Mouse (Mus musculus) stomach, embryonic 15.5 days (tissue): ENCODE measurements around the gene Rps6kc1. TPM values are rescaled to one million over a fixed set of nuclear protein-coding genes. Genes with fewer than 3 reads are reported as not detected.

Source experiments
- ATAC-seq: fragments of 200-750 bp; cut with Nextera tagmentation; 2 replicates; pipeline ENCODE4 v1.8.0; 2017; ENCODE audit warnings: low read depth, moderate number of reproducible peaks, moderate TSS enrichment; ENCODE audit not compliant: insufficient read depth, low FRiP score
- H3K27ac ChIP-seq: fragments of 300-500 bp; sonication (generic); 2 replicates; pipeline ENCODE4 v1.5.1; 2015; ENCODE audit warnings: mild to moderate bottlenecking, inconsistent platforms
- H3K27me3 ChIP-seq: fragments of 300-500 bp; sonication (generic); replicated peaks from 2 replicates; pipeline ENCODE4 v1.6.1; 2015; ENCODE audit warnings: inconsistent platforms
- H3K36me3 ChIP-seq: fragments of 300-500 bp; sonication (generic); 2 replicates; pipeline ENCODE4 v1.6.1; 2015; ENCODE audit warnings: inconsistent platforms
- H3K4me1 ChIP-seq: fragments of 300-500 bp; sonication (generic); 2 replicates; pipeline ENCODE4 v1.6.1; 2015; ENCODE audit warnings: inconsistent platforms
- H3K4me2 ChIP-seq: fragments of 300-500 bp; sonication (generic); 2 replicates; pipeline ENCODE4 v1.6.1; 2015; ENCODE audit warnings: mild to moderate bottlenecking, inconsistent platforms
- H3K4me3 ChIP-seq: fragments of 300-500 bp; sonication (generic); replicated peaks from 2 replicates; pipeline ENCODE4 v1.5.1; 2015; ENCODE audit warnings: inconsistent platforms
- H3K9ac ChIP-seq: fragments of 300-500 bp; sonication (generic); 2 replicates; pipeline ENCODE4 v1.6.1; 2015; ENCODE audit warnings: inconsistent platforms
- H3K9me3 ChIP-seq: fragments of 300-500 bp; sonication (generic); 2 replicates; pipeline ENCODE4 v1.6.1; 2016; ENCODE audit warnings: inconsistent platforms
- WGBS: fragments of 180-500 bp; shearing (Covaris S2); methylation state at CpG from one replicate; pipeline ENCODE4 v1.1.7; 2015; 5-methylcytosine and 5-hydroxymethylcytosine counted together
- polyA plus RNA-seq: library from polyadenylated mRNA; unstranded; fragments of >200 nt; fragmentation: Nextera tagmentation; extraction: Ambion mirVana; gene quantifications from 2 replicates; pipeline ENCODE4 v1.2.1, GENCODE M21; 2015

The Rps6kc1 gene
- polyA plus RNA-seq, 1 experiment from 2014 or later = 10.6 TPM

- 69% methylated on average over 11 of the region's 11 CpGs for WGBS
- H3K4me3 ChIP-seq = no peak overlapping the region
- no peak overlapping the region for H3K9ac ChIP-seq
- no peaks in the 10 kb centered on the region for H3K9me3 ChIP-seq
- H3K4me1 ChIP-seq = peaks cover 10% of the 10 kb centered on the region; the same call in 1 of the 2 replicates
- H3K27ac ChIP-seq = no peak overlapping the region
- H3K4me2 ChIP-seq = no peak overlapping the region
- ATAC-seq = no peak
- H3K27me3 ChIP-seq = no peaks in the 10 kb centered on the region
- H3K36me3 ChIP-seq = no peaks in the 10 kb centered on the region
Measured at GRCm38 (mm10) chr1:190695589-190695988, 216.0 kb downstream of the Rps6kc1 start.

- Histone ChIP-seq H3K9me3 (no peaks in the 10 kb centered on the region), H3K27me3 (no peaks in the 10 kb centered on the region), H3K4me2 (no peak overlapping the region), H3K27ac (no peak overlapping the region), H3K9ac (no peak overlapping the region), H3K4me1 (peaks cover 14% of the 10 kb centered on the region; the same call in 1 of the 2 replicates), H3K4me3 (no peak overlapping the region), H3K36me3 (no peaks in the 10 kb centered on the region)
- no peak for ATAC-seq
- WGBS = 72% methylated on average over 29 of the region's 29 CpGs
Measured at GRCm38 (mm10) chr1:190690528-190691262, 220.9 kb downstream of the Rps6kc1 start.

- 94% methylated on average over 7 of the region's 7 CpGs for WGBS
- ATAC-seq = no peak
Measured at GRCm38 (mm10) chr1:190683060-190683459, 228.5 kb downstream of the Rps6kc1 start.

GRCm38 (mm10) chr1:190682021-190682926, 229.3 kb downstream of the Rps6kc1 start:
- H3K4me3 ChIP-seq = no peak overlapping the region
- 0 out of 2 replicates have a peak, but pooled peaks cover 5% of the 10 kb centered on the region for H3K4me1 ChIP-seq
- H3K4me2 ChIP-seq = peak overlapping the region; percentile 33
- no peaks in the 10 kb centered on the region for H3K27me3 ChIP-seq
- H3K9ac ChIP-seq = no peak overlapping the region
- no peaks in the 10 kb centered on the region for H3K9me3 ChIP-seq
- no peak for ATAC-seq
- peak overlapping the region; percentile 41; the same call in 1 of the 2 replicates for H3K27ac ChIP-seq
- no peaks in the 10 kb centered on the region for H3K36me3 ChIP-seq
- WGBS = 53% methylated on average over 25 of the region's 25 CpGs

More at GRCm38 (mm10) chr1:190683060-190683459, 228.5 kb downstream of the Rps6kc1 start:
- H3K4me2 ChIP-seq = no peak overlapping the region
- 0 out of 2 replicates have a peak, but pooled peaks cover 5% of the 10 kb centered on the region for H3K4me1 ChIP-seq
- no peak overlapping the region for H3K4me3 ChIP-seq
- no peak overlapping the region for H3K9ac ChIP-seq
- no peak overlapping the region for H3K27ac ChIP-seq
- H3K36me3 ChIP-seq = no peaks in the 10 kb centered on the region
- no peaks in the 10 kb centered on the region for H3K27me3 ChIP-seq
- H3K9me3 ChIP-seq = no peaks in the 10 kb centered on the region

- ATAC-seq = no peak
- 71% methylated on average over 3 of the region's 3 CpGs for WGBS
- H3K9ac ChIP-seq = no peak overlapping the region
Measured at GRCm38 (mm10) chr1:190675455-190675854, 236.1 kb downstream of the Rps6kc1 start.

GRCm38 (mm10) chr1:190669099-190669498, 242.5 kb downstream of the Rps6kc1 start:
- ATAC-seq = no peak
- Histone ChIP-seq H3K27me3 (no peaks in the 10 kb centered on the region), H3K4me3 (no peak overlapping the region), H3K27ac (no peak overlapping the region), H3K9me3 (no peaks in the 10 kb centered on the region), H3K4me1 (0 out of 2 replicates have a peak, but pooled peaks cover 4% of the 10 kb centered on the region), H3K4me2 (no peak overlapping the region), H3K9ac (no peak overlapping the region), H3K36me3 (no peaks in the 10 kb centered on the region)
- 62% methylated on average over 10 of the region's 10 CpGs for WGBS

More at GRCm38 (mm10) chr1:190675455-190675854, 236.1 kb downstream of the Rps6kc1 start:
- H3K36me3 ChIP-seq = no peaks in the 10 kb centered on the region
- no peaks in the 10 kb centered on the region for H3K27me3 ChIP-seq
- no peaks in the 10 kb centered on the region for H3K4me1 ChIP-seq
- no peak overlapping the region for H3K4me3 ChIP-seq
- H3K4me2 ChIP-seq = no peak overlapping the region
- no peak overlapping the region for H3K27ac ChIP-seq
- H3K9me3 ChIP-seq = no peaks in the 10 kb centered on the region

- ATAC-seq = no peak
- Histone ChIP-seq H3K27ac (no peak overlapping the region), H3K27me3 (no peaks in the 10 kb centered on the region), H3K4me2 (no peak overlapping the region), H3K9ac (no peak overlapping the region), H3K36me3 (no peaks in the 10 kb centered on the region), H3K4me3 (no peak overlapping the region), H3K4me1 (0 out of 2 replicates have a peak, but pooled peaks cover 4% of the 10 kb centered on the region), H3K9me3 (no peaks in the 10 kb centered on the region)
- 92% methylated on average over 11 of the region's 11 CpGs for WGBS
Measured at GRCm38 (mm10) chr1:190667821-190668220, 243.7 kb downstream of the Rps6kc1 start.

GRCm38 (mm10) chr1:190667326-190667725, 244.2 kb downstream of the Rps6kc1 start:
- WGBS = 83% methylated on average over 5 of the region's 5 CpGs
- no peak overlapping the region for H3K4me2 ChIP-seq
- H3K9me3 ChIP-seq = no peaks in the 10 kb centered on the region
- H3K27me3 ChIP-seq = no peaks in the 10 kb centered on the region
- H3K4me3 ChIP-seq = no peak overlapping the region
- no peak overlapping the region for H3K27ac ChIP-seq
- no peak overlapping the region for H3K9ac ChIP-seq
- no peaks in the 10 kb centered on the region for H3K36me3 ChIP-seq
- H3K4me1 ChIP-seq = 0 out of 2 replicates have a peak, but pooled peaks cover 4% of the 10 kb centered on the region
- no peak for ATAC-seq

GRCm38 (mm10) chr1:190665490-190665875, 246.1 kb downstream of the Rps6kc1 start:
- no peaks in the 10 kb centered on the region for H3K9me3 ChIP-seq
- 0 out of 2 replicates have a peak, but pooled peaks cover 4% of the 10 kb centered on the region for H3K4me1 ChIP-seq
- 86% methylated on average over 8 of the region's 8 CpGs for WGBS

GRCm38 (mm10) chr1:190664767-190665489, 246.6 kb downstream of the Rps6kc1 start:
- Histone ChIP-seq H3K9me3 (no peaks in the 10 kb centered on the region), H3K36me3 (no peaks in the 10 kb centered on the region), H3K4me1 (0 out of 2 replicates have a peak, but pooled peaks cover 4% of the 10 kb centered on the region), H3K27me3 (no peaks in the 10 kb centered on the region), H3K4me2 (no peak overlapping the region), H3K9ac (no peak overlapping the region), H3K4me3 (no peak overlapping the region), H3K27ac (no peak overlapping the region)
- no peak for ATAC-seq
- 82% methylated on average over 21 of the region's 21 CpGs for WGBS

More at GRCm38 (mm10) chr1:190665490-190665875, 246.1 kb downstream of the Rps6kc1 start:
- no peaks in the 10 kb centered on the region for H3K27me3 ChIP-seq
- no peaks in the 10 kb centered on the region for H3K36me3 ChIP-seq
- no peak for ATAC-seq
- H3K4me3 ChIP-seq = no peak overlapping the region
- H3K4me2 ChIP-seq = no peak overlapping the region
- no peak overlapping the region for H3K27ac ChIP-seq
- no peak overlapping the region for H3K9ac ChIP-seq

- Histone ChIP-seq H3K27ac (no peak overlapping the region), H3K9me3 (no peaks in the 10 kb centered on the region), H3K4me3 (no peak overlapping the region), H3K4me1 (no peaks in the 10 kb centered on the region), H3K36me3 (no peaks in the 10 kb centered on the region), H3K9ac (no peak overlapping the region), H3K27me3 (no peaks in the 10 kb centered on the region), H3K4me2 (no peak overlapping the region)
- WGBS = 83% methylated on average over 4 of the region's 4 CpGs
- ATAC-seq = no peak
Measured at GRCm38 (mm10) chr1:190663996-190664395, 247.6 kb downstream of the Rps6kc1 start.
